In the genomic region with DNA sequence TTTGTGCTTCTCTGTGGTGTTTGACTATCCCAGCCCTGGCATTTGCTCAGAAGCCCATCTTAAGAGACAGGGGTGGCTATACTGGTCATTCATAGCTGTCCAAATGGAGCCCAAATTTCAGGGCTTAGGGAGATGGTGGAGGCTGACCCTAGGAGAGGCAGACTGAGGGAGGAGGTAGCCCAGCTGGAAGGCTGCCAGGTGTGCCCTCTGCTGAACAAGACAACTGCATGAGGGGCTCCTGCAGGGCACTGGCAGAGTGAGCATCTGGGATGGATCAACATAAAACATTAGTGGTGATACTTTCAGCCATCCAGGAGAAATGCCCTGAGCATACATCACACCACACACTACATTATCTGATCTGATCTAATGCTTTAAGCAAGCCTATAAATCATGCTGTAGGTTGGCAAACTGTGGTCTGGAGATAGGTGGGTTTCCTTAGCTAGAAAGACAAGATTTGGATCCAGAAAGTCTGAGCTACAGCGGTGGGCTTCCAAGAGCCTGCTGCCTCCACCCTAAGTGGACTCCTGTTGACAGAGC, we compare ENCODE assay signal across 17 mouse cellular contexts. TPM values are rescaled to one million over a fixed set of nuclear protein-coding genes. Genes with fewer than 3 reads are reported as not detected.
DNase-seq lines count a peak whose midpoint lies in the region; TF ChIP-seq lines count a peak whose summit lies in the region.
"Had no signal": no experiment of that assay in that cellular context is flagged by ENCODE, and none has a peak within 500 bp of the region (broad histone marks: within the 10 kb centered on the region; RNA-seq: fewer than 3 reads in every experiment).

No protein-coding gene starts in this region.

- H3K9ac ChIP-seq in heart, adult 2 months (ENCODE audit: low read depth, low read length), result no peak overlapping the region
- H3K9ac ChIP-seq: liver, embryonic 15.5 days; midbrain, embryonic 12.5 days had no signal

- no peak for TF ChIP-seq CTCF in heart, adult 2 months (IDR thresholded peaks at IDR 0.05)
- no peak for TF ChIP-seq CTCF in embryonic fibroblast, embryonic 13.5 days (IDR thresholded peaks at IDR 0.05; ENCODE audit: borderline replicate concordance, insufficient read depth, low read length)
- TF ChIP-seq CTCF in olfactory bulb, adult 2 months (IDR thresholded peaks at IDR 0.05; ENCODE audit: insufficient read depth, low read depth, low read length), result no peak

- no peak for TF ChIP-seq EP300 in heart, adult 2 months (IDR thresholded peaks at IDR 0.05; ENCODE audit: insufficient read depth, low read depth, low read length)

- H3K27me3 ChIP-seq in heart, adult 2 months (ENCODE audit: control insufficient read depth, insufficient read depth, low read length), result no peaks in the 10 kb centered on the region
- H3K27me3 ChIP-seq: liver, embryonic 15.5 days; midbrain, embryonic 12.5 days had no signal

- no peaks in the 10 kb centered on the region for H3K36me3 ChIP-seq in heart, adult 2 months (ENCODE audit: control insufficient read depth, insufficient read depth, low read length)
- H3K36me3 ChIP-seq: liver, embryonic 15.5 days; midbrain, embryonic 12.5 days had no signal

- H3K4me3 ChIP-seq in heart, adult 2 months, result peak overlapping the region; percentile 23
- no peak overlapping the region for H3K4me3 ChIP-seq in embryonic fibroblast, embryonic 13.5 days (ENCODE audit: insufficient read depth, low read length)
- H3K4me3 ChIP-seq in olfactory bulb, adult 2 months (ENCODE audit: insufficient read depth, low read depth, low read length), result no peak overlapping the region
- H3K4me3 ChIP-seq: erythroblast, embryonic 14.5 days; liver, embryonic 15.5 days; midbrain, embryonic 12.5 days had no signal

- H3K79me2 ChIP-seq in heart, adult 2 months (replicated peaks; ENCODE audit: control insufficient read depth, insufficient read depth, low read length), result no peaks in the 10 kb centered on the region

- WGBS in heart, adult 2 months, result 78% methylated on average over 1 of the region's 1 CpGs
- 91% methylated on average over 1 of the region's 1 CpGs for WGBS in olfactory bulb, adult 2 months

- no peak for TF ChIP-seq POLR2A in heart, adult 2 months (IDR thresholded peaks at IDR 0.05; ENCODE audit: insufficient read depth, low read depth, low read length)
- no peak for TF ChIP-seq POLR2A in embryonic fibroblast, embryonic 13.5 days (IDR thresholded peaks at IDR 0.05; ENCODE audit: low read depth, low read length)
- TF ChIP-seq POLR2A in olfactory bulb, adult 2 months (IDR thresholded peaks at IDR 0.05; ENCODE audit: insufficient read depth, low read depth, low read length), result no peak

- intact Hi-C loops in heart, adult 2 months (cut with DNase I), result loop anchor here (5.0 kb wide), 1 partner anchor 41 kb away; no protein-coding TSS in a partner anchor
- intact Hi-C loops in left cerebral cortex, postnatal 4 days (cut with DNase I), result no loop called here

- DNase-seq in heart, adult 2 months, result no peak
- no peak for DNase-seq in heart, adult 9 months (ENCODE audit: low spot score in 2 of 2)
- peak; percentile 27 for DNase-seq in left cerebral cortex, postnatal 4 days
- no peak for DNase-seq in left cerebral cortex, adult 11 months (ENCODE audit: low spot score)
- DNase-seq in Muller cell, postnatal 12 days (ENCODE audit: inconsistent ontology term), result no peak
- DNase-seq in kidney, postnatal 36 days, result no peak
- DNase-seq: cerebellum, adult 8-10 months; embryo, embryonic 11 days; right cerebral cortex, postnatal 25 days; thymus, postnatal 14 days had no signal

- no peaks in the 10 kb centered on the region for H3K4me1 ChIP-seq in heart, adult 2 months (ENCODE audit: control insufficient read depth, insufficient read depth, low read length)
- no peaks in the 10 kb centered on the region for H3K4me1 ChIP-seq in embryonic fibroblast, embryonic 13.5 days (ENCODE audit: control insufficient read depth, insufficient read depth, low read length)
- H3K4me1 ChIP-seq in olfactory bulb, adult 2 months (ENCODE audit: control insufficient read depth, insufficient read depth, low read length), result peaks cover 19% of the 10 kb centered on the region
- H3K4me1 ChIP-seq: liver, embryonic 15.5 days; midbrain, embryonic 12.5 days had no signal

- peak overlapping the region; percentile 77 for H3K27ac ChIP-seq in heart, adult 2 months
- 0 out of 2 replicates have a peak overlapping the region, but pooled peaks have one; percentile 7 for H3K27ac ChIP-seq in embryonic fibroblast, embryonic 13.5 days (ENCODE audit: insufficient read depth, low read length)
- peak overlapping the region; percentile 97 for H3K27ac ChIP-seq in olfactory bulb, adult 2 months (ENCODE audit: insufficient read depth, low read depth, low read length)
- H3K27ac ChIP-seq: liver, embryonic 15.5 days; midbrain, embryonic 12.5 days had no signal

RNA-seq across cellular contexts. Expression of gene Dpt, which starts 1.4 kb away (rescaled TPM):
- total RNA-seq in heart, adult 2 months (2021), result 100 to 1,000 TPM in 1 of 2 experiments, 10 to 100 TPM in 1; 89.3 to 108 TPM
- polyA plus RNA-seq in heart, adult 2 months (2012; rRNA removed), result 69.7 and 129 TPM in 2 replicates
- total RNA-seq in left cerebral cortex, postnatal 4 days (2021), result not detected
- polyA plus RNA-seq in embryonic fibroblast, embryonic 13.5 days (2011; ENCODE audit: insufficient read length, low read depth, missing spikeins), result 21.8 and 45.9 TPM in 2 replicates
- polyA plus RNA-seq in olfactory bulb, adult 2 months (2012; ENCODE audit: insufficient read depth, insufficient read length, low replicate concordance, missing spikeins), result not detected in 2 replicates
- total RNA-seq: ES-E14 had no signal
- polyA plus RNA-seq: forebrain, embryonic 16.5 days; midbrain, embryonic 12.5 days had no signal

Comparison
In these comparisons a context has a peak if more than half of its experiments do, and no peak if none do; other contexts are left out.
1. H3K27ac ChIP-seq: peak in every context shown above with its lines; median percentile 97 in olfactory bulb, adult 2 months; 77 in heart, adult 2 months; 7 in embryonic fibroblast, embryonic 13.5 days.
2. RNA of gene Dpt, which starts 1.4 kb away (polyA plus RNA-seq): 69.7 to 129 TPM in heart, adult 2 months and 21.8 to 45.9 TPM in embryonic fibroblast, embryonic 13.5 days; not detected in olfactory bulb, adult 2 months; every median in the first group is over 10 times any median in the second.